Mouse (Mus musculus): ENCODE data around the gene Olfr1331. TPM values are rescaled to one million over a fixed set of nuclear protein-coding genes. Genes with fewer than 3 reads are reported as not detected.
"Not testable (repeated sequence)": the region's sequence is repeated elsewhere in the genome, so short reads cannot be mapped to it uniquely, and the experiment has no call there.

Gene Olfr1331
- not detected in 2 replicates for polyA plus RNA-seq (2016; fragmentation: Nextera tagmentation; extraction: Ambion mirVana)

DNA sequence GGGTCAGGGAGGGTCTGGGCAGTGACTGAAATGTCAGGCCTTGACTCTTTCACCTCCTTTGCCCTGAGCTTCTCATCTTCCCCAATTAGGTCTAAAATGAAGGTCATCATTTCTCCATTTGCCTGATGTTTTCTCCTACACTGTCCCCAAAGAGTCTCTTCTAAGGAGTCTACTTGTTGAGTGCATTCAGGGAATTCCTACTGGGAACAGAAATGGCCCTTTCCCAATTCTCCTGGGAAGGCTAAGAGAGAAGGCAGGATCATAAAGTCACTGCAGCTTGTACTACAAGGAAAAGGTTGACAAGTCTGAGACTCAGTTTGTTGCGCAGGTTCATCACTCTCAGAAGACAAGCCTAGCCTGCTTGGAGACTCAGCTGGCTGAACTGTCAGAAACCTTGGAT lies at the start of gene Olfr1331:
TSS of gene Olfr1331 (plus strand) at position 301 of the 400 bp plus-strand sequence.
- H3K9me3 ChIP-seq (replicated peaks) = no peaks in the 10 kb centered on the region
- H3K4me3 ChIP-seq = no peak within 1 kb of the TSS
- no peaks in the 10 kb centered on the region for H3K36me3 ChIP-seq
- H3K27me3 ChIP-seq (ENCODE audit: low read depth, poor library complexity, severe bottlenecking) = no peaks in the 10 kb centered on the region
- H3K27ac ChIP-seq (replicated peaks) = no peak within 1 kb of the TSS
- DNase-seq (ENCODE audit: low spot score) = no peak
- H3K4me1 ChIP-seq = no peaks in the 10 kb centered on the region
- WGBS = 97% methylated on average over 1 of the region's 1 CpGs

DNA sequence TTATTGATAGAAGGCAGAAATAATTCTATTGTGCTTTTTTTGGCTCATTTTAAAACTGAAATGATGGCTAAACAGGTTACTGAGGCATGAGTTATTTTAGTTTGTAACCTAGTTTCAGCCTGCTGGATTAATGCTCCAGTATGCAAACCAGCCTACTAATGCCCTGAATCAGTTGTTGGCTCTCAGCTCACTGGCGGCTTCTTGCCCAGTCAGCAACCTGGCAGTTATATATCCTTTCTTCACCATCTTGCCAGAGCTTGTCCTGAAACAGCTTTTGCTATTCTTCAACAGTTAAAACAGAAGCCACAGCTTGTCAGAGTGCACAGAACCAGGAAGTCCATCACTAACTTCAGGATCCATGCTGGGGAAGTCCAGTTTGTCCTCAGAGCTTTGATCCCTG lies 45.5 kb upstream of the Olfr1331 start:
- no peaks in the 10 kb centered on the region for H3K9me3 ChIP-seq (replicated peaks)
- H3K4me1 ChIP-seq = no peaks in the 10 kb centered on the region
- H3K36me3 ChIP-seq = no peaks in the 10 kb centered on the region
- 84% methylated on average over 1 of the region's 1 CpGs for WGBS
- no peaks in the 10 kb centered on the region for H3K27me3 ChIP-seq (ENCODE audit: low read depth, poor library complexity, severe bottlenecking)
- H3K4me3 ChIP-seq = no peak overlapping the region
- DNase-seq (ENCODE audit: low spot score) = no peak
- no peak overlapping the region for H3K27ac ChIP-seq (replicated peaks)

DNA sequence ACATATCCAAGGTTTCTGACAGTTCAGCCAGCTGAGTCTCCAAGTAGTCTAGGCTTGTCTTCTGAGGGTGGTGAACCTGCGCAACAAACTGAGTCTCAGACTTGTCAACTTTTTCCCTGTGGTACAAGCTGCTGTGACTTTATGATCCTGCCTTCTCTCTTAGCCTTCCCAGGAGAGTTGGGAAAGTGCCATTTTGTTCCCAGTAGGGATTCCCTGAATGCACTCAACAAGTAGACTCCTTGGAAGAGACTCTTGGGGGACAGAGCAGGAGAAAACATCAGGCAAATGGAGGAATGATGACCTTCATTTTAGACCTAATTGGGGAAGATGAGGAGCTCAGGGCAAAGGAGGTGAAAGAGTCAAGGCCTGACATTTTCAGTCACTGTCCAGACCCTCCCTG lies 28.3 kb upstream of the Olfr1331 start, which contains the start of gene Olfr1333:
TSS of gene Olfr1333 (minus strand) at position 101 of the 400 bp plus-strand sequence.
- DNase-seq (ENCODE audit: low spot score) = no peak
- Histone ChIP-seq H3K9me3 (replicated peaks) (no peaks in the 10 kb centered on the region), H3K27me3 (ENCODE audit: low read depth, poor library complexity, severe bottlenecking) (no peaks in the 10 kb centered on the region), H3K4me1 (no peaks in the 10 kb centered on the region), H3K27ac (replicated peaks) (no peak within 1 kb of the TSS), H3K4me3 (no peak within 1 kb of the TSS), H3K36me3 (no peaks in the 10 kb centered on the region)
- 94% methylated on average over 1 of the region's 1 CpGs for WGBS

DNA sequence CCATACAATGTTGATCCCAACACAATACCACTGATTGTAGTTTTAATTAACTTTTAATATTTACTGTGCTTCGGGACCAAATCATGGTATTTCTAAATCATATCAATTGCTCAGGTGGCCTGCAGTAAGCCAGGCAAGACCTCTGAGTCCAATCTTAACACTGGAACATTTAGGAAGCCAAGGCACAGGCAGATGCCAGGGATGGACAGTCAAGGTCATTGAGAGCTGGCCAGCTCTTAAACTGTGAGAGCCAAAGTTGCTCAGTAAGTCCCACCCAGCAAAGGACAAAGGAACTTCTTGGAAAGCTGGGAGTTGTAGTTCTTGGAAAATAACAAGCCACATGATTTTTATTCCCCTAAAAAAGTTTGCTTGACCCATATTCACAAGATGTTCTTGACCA lies 2.7 kb upstream of the Olfr1331 start:
- Histone ChIP-seq H3K27me3 (ENCODE audit: low read depth, poor library complexity, severe bottlenecking) (no peaks in the 10 kb centered on the region), H3K27ac (replicated peaks) (no peak overlapping the region), H3K36me3 (no peaks in the 10 kb centered on the region), H3K4me1 (no peaks in the 10 kb centered on the region), H3K9me3 (replicated peaks) (no peaks in the 10 kb centered on the region), H3K4me3 (no peak overlapping the region)
- no peak for DNase-seq (ENCODE audit: low spot score)
- WGBS = 86% methylated on average over 1 of the region's 1 CpGs

DNA sequence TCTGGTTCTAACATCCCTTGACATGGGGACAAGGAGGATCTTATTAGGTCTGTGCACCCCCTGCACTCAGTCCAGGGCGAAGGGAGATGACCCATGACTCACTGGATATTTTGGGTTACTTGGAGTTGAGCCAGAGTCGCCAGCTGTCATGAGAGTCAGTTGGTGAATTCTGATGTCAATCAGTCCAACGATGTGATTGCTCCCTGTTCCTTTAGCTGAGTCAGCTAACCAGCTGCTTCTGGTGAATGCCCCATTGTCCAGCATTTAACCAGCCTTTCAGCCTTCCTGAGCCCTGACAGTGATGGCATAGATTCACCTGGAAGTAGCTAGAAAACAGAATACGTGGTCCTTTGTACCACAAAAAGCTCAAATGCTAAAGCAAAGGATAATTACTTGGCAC lies 1.7 kb upstream of the Olfr1331 start:
- no peaks in the 10 kb centered on the region for H3K9me3 ChIP-seq (replicated peaks)
- no peaks in the 10 kb centered on the region for H3K27me3 ChIP-seq (ENCODE audit: low read depth, poor library complexity, severe bottlenecking)
- no peak overlapping the region for H3K4me3 ChIP-seq
- WGBS = 63% methylated on average over 4 of the region's 4 CpGs
- H3K4me1 ChIP-seq = no peaks in the 10 kb centered on the region
- DNase-seq (ENCODE audit: low spot score) = no peak
- no peak overlapping the region for H3K27ac ChIP-seq (replicated peaks)
- no peaks in the 10 kb centered on the region for H3K36me3 ChIP-seq

DNA sequence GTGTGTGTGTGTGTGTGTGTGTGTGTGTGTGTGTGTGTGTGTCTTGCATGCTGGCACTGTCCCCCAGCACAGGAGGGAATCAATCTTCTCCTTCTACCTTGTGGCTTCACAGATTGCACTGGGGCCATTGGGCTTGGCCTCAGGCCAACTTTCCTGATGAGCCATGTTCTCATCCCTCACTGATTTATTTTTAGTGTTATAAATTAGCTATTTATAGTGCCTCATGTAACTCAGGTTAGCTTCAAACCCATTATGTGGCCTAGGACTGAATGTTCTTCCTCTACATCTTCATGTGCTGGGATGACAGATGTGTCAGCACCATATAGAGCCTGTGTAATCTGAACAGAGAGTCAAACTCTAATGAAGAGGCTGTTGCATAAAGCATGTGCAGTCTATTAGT lies 3.1 kb downstream of the Olfr1331 start:
- H3K4me1 ChIP-seq = no peaks in the 10 kb centered on the region
- H3K27me3 ChIP-seq (ENCODE audit: low read depth, poor library complexity, severe bottlenecking) = no peaks in the 10 kb centered on the region
- H3K36me3 ChIP-seq = no peaks in the 10 kb centered on the region
- H3K9me3 ChIP-seq (replicated peaks) = no peaks in the 10 kb centered on the region
- H3K4me3 ChIP-seq = no peak overlapping the region
- H3K27ac ChIP-seq (replicated peaks) = no peak overlapping the region
- DNase-seq (ENCODE audit: low spot score) = no peak

DNA sequence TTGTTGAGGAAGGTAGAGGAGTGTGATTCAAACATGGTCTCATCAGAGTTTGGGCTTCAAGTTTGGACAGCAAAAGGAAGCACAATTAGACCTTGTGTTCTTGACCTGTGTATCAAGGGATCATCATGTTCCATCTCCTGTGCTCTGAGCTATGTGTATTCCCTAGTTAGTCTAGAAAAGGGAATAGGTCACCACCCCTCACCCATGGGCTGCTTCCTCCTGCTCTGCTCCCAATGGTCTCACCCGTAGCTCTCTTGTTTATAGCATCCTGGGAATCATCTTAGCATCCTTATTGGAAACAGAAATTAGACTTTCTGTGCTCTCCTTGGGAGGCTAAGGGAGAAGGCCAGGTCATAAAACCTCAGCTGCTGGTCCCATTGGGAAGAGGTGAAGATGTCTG lies 23.8 kb downstream of the Olfr1331 start, which contains the start of gene Olfr1330:
TSS of gene Olfr1330 (plus strand) at position 301 of the 400 bp plus-strand sequence.
- no peaks in the 10 kb centered on the region for H3K27me3 ChIP-seq (ENCODE audit: low read depth, poor library complexity, severe bottlenecking)
- H3K9me3 ChIP-seq (replicated peaks) = no peaks in the 10 kb centered on the region
- DNase-seq (ENCODE audit: low spot score) = no peak
- H3K36me3 ChIP-seq = no peaks in the 10 kb centered on the region
- no peak within 1 kb of the TSS for H3K4me3 ChIP-seq
- H3K4me1 ChIP-seq = no peaks in the 10 kb centered on the region
- no peak within 1 kb of the TSS for H3K27ac ChIP-seq (replicated peaks)
- 74% methylated on average over 1 of the region's 1 CpGs for WGBS

DNA sequence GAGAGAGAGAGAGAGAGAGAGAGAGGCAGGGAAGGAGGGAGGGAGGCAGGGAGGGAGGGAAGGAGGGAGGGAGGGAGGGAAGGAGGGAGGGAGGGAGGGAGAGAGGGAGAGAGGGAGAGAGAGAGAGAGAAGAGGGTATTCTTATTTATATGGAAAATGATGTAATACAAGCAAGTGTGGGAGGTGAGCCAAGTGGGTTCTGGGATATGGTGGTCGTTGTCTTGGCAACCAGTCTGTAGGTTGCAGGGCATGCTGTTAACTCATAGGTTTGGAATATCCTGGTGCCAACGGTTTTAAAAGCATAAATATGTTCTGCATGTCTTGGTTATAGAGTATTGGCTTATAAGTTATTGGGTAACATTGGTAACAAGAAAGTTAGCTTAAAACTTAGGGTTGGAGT lies 37.5 kb downstream of the Olfr1331 start:
- DNase-seq (ENCODE audit: low spot score) = no peak
- 67% methylated on average over 2 of the region's 2 CpGs for WGBS
- H3K36me3 ChIP-seq = no peaks in the 10 kb centered on the region

DNA sequence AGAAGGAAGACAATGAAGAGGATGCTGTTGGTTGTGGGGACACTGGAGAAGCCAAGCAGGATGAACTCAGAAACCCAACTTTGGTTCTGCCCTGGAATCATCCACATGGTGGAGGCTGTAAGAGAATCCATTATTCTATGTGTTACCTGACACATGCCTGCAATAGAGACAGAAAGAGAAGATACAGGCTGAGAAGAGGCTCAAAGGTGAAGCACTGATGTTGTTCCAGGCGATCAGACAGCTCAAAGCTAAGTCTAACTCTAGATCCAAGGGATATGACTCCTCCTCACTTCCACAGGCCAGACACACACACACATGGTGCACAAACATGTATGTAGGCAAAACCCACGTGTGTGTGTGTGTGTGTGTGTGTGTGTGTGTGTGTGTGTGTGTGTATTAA lies 52.9 kb downstream of the Olfr1331 start, which contains the start of gene Olfr1329:
TSS of gene Olfr1329 (minus strand) at position 101 of the 400 bp plus-strand sequence.
- not testable (repeated sequence) for H3K4me1 ChIP-seq; H3K36me3 ChIP-seq; H3K27me3 ChIP-seq (ENCODE audit: low read depth, poor library complexity, severe bottlenecking); DNase-seq (ENCODE audit: low spot score); H3K27ac ChIP-seq (replicated peaks); H3K9me3 ChIP-seq (replicated peaks); H3K4me3 ChIP-seq
- WGBS = 61% methylated on average over 2 of the region's 2 CpGs

More for the DNA sequence above, 37.5 kb downstream of the Olfr1331 start:
- no peaks in the 10 kb centered on the region for H3K9me3 ChIP-seq (replicated peaks)
- no peak overlapping the region for H3K4me3 ChIP-seq
- H3K27ac ChIP-seq (replicated peaks) = no peak overlapping the region
- no peaks in the 10 kb centered on the region for H3K4me1 ChIP-seq
- H3K27me3 ChIP-seq (ENCODE audit: low read depth, poor library complexity, severe bottlenecking) = no peaks in the 10 kb centered on the region

Other genes starting within 250 kb of the Olfr1331 start
- gene Cfap57, start 243.9 kb upstream of the Olfr1331 start, polyA plus RNA-seq (2016; fragmentation: Nextera tagmentation; extraction: Ambion mirVana) = 0.70 and 0.75 TPM in 2 replicates
- 187 and 192 TPM in 2 replicates for gene Ebna1bp2, start 243.8 kb upstream of the Olfr1331 start, polyA plus RNA-seq (2016; fragmentation: Nextera tagmentation; extraction: Ambion mirVana)
- not detected in 2 replicates for gene Olfr62, start 205.7 kb upstream of the Olfr1331 start, polyA plus RNA-seq (2016; fragmentation: Nextera tagmentation; extraction: Ambion mirVana)
- gene Olfr1342, start 171.9 kb upstream of the Olfr1331 start, polyA plus RNA-seq (2016; fragmentation: Nextera tagmentation; extraction: Ambion mirVana) = not detected in 2 replicates
- not detected in 2 replicates for gene Olfr1341, start 161.1 kb upstream of the Olfr1331 start, polyA plus RNA-seq (2016; fragmentation: Nextera tagmentation; extraction: Ambion mirVana)
- not detected in 2 replicates for gene Olfr1340, start 144.5 kb upstream of the Olfr1331 start, polyA plus RNA-seq (2016; fragmentation: Nextera tagmentation; extraction: Ambion mirVana)
- not detected in 2 replicates for gene Olfr1339, start 132.5 kb upstream of the Olfr1331 start, polyA plus RNA-seq (2016; fragmentation: Nextera tagmentation; extraction: Ambion mirVana)
- gene Olfr1338, start 105.9 kb upstream of the Olfr1331 start, polyA plus RNA-seq (2016; fragmentation: Nextera tagmentation; extraction: Ambion mirVana) = not detected in 2 replicates
- not detected in 2 replicates for gene Olfr1337, start 82.1 kb upstream of the Olfr1331 start, polyA plus RNA-seq (2016; fragmentation: Nextera tagmentation; extraction: Ambion mirVana)
- not detected in 2 replicates for gene Olfr1335, start 54.7 kb upstream of the Olfr1331 start, polyA plus RNA-seq (2016; fragmentation: Nextera tagmentation; extraction: Ambion mirVana)
- not detected in 2 replicates for gene Olfr1333, start 28.4 kb upstream of the Olfr1331 start, polyA plus RNA-seq (2016; fragmentation: Nextera tagmentation; extraction: Ambion mirVana)
- gene Olfr1330, start 23.9 kb downstream of the Olfr1331 start, polyA plus RNA-seq (2016; fragmentation: Nextera tagmentation; extraction: Ambion mirVana) = not detected in 2 replicates
- gene Olfr1329, start 52.8 kb downstream of the Olfr1331 start, polyA plus RNA-seq (2016; fragmentation: Nextera tagmentation; extraction: Ambion mirVana) = not detected in 2 replicates
- gene Olfr1328, start 74.0 kb downstream of the Olfr1331 start, polyA plus RNA-seq (2016; fragmentation: Nextera tagmentation; extraction: Ambion mirVana) = not detected in 2 replicates
- gene Lao1, start 96.9 kb downstream of the Olfr1331 start, polyA plus RNA-seq (2016; fragmentation: Nextera tagmentation; extraction: Ambion mirVana) = not detected in 2 replicates
- gene Slc2a1, start 244.1 kb downstream of the Olfr1331 start, polyA plus RNA-seq (2016; fragmentation: Nextera tagmentation; extraction: Ambion mirVana) = 212 and 273 TPM in 2 replicates

Data from midbrain, embryonic 10.5 days (tissue).